8 mouse cellular contexts compared by ENCODE assay signal in genomic region chr8:122443262-122444006, GRCm38 (mm10). TPM values are rescaled to one million over a fixed set of nuclear protein-coding genes. Genes with fewer than 3 reads are reported as not detected.
DNase-seq lines count a peak whose midpoint lies in the region; ATAC-seq lines count a peak whose summit lies in the region.

Mvd (minus strand) TSS chr8:122443422.

- peak; percentile 99 to 100 for DNase-seq in adrenal gland, adult (ENCODE audit: inconsistent age in 2 of 2, low spot score in 1 of 2)
- DNase-seq in embryo, embryonic 10.5 days (ENCODE audit: low spot score): peak; percentile 99
- peak; percentile 99 for DNase-seq in gastrocnemius, postnatal 14 days
- peak; percentile 99 to 100 for DNase-seq in left cerebral cortex, postnatal 10 days (ENCODE audit: extremely low spot score in 1 of 2, low spot score in 2 of 2)
- peak; percentile 100 for DNase-seq in right cerebral cortex, postnatal 25 days
- DNase-seq in urinary bladder, postnatal 4 days (ENCODE audit: low spot score in 2 of 2): peak; percentile 98 to 100

- intact Hi-C loops in gastrocnemius, postnatal 14 days (cut with DNase I; ENCODE audit: low total_unique reads): no loop called here
- intact Hi-C loops in left cerebral cortex, postnatal 10 days (cut with DNase I): no loop called here

- peak; percentile 98 for ATAC-seq in inflammation-experienced regulatory T-cells, adult 6 months
- ATAC-seq in megakaryocyte-erythroid progenitor cell, adult 5-6 weeks (replicated peaks; ENCODE audit: low FRiP score, low TSS enrichment, poor library complexity, severe bottlenecking): peak; percentile 94

RNA-seq across cellular contexts. Expression of gene Mvd, which starts in this region (rescaled TPM):
- total RNA-seq in gastrocnemius, postnatal 14 days (2021): 1 to 10 TPM; 5.6 to 7.8 TPM
- 10 to 100 TPM in 2 of 3 experiments, 1 to 10 TPM in 1; 6.6 to 15.3 (median 12.7) TPM for polyA plus RNA-seq in inflammation-experienced regulatory T-cells, adult 6 months (2017; shearing (Covaris generic))
- total RNA-seq in left cerebral cortex, postnatal 10 days (2021): 10 to 100 TPM; 44.8 to 50.1 TPM
- total RNA-seq in megakaryocyte-erythroid progenitor cell, adult 5-6 weeks (2014; fragmentation: Nextera tagmentation): 2.4 and 2.9 TPM in 2 replicates
- 0.14 and 1.8 TPM in 2 replicates for total RNA-seq in megakaryocyte-erythroid progenitor cell, adult 5-6 weeks (2017)

Comparison
In these comparisons a context has a peak if more than half of its experiments do, and no peak if none do; other contexts are left out.
1. Peak in every context shown above with its lines: DNase-seq and ATAC-seq.
2. RNA of gene Mvd (total RNA-seq): 44.8 to 50.1 TPM in left cerebral cortex, postnatal 10 days; 5.6 to 7.8 TPM in gastrocnemius, postnatal 14 days and 0.14 to 2.9 TPM in megakaryocyte-erythroid progenitor cell, adult 5-6 weeks; every median in the first group is over 4 times any median in the second.